Mouse (Mus musculus): Measurements from ENCODE around the gene Prb1.
"Not testable (repeated sequence)": the region's sequence is repeated elsewhere in the genome, so short reads cannot be mapped to it uniquely, and the experiment has no call there.

Prb1 gene

DNA sequence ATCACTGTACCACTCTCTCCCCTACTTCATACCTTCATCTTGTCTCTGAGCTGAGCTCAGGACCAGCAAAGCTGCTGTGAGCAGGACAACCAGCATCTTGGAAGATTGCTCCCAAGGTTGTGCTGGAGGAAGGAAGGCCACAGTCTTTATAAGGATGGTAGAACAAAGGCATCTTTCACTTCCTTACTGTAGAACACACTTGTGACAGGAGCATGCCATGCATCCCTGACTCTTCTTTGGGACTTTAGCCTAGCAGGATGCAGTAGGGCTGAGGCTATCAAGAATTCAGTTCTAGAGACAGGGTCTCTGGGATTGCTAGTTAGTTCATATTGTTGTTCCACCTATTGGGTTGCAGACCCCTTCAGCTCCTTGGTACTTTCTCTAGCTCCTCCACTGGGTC is at the start of gene Prb1:
Prb1 (minus strand) TSS at position 101 of the 400 bp plus-strand sequence.
- not testable (repeated sequence) for DNase-seq (ENCODE audit: low spot score)
